Mouse (Mus musculus) layer of hippocampus, adult 11-12 months (tissue): ENCODE measurements around the gene Zic2.
"Not testable (repeated sequence)": the region's sequence is repeated elsewhere in the genome, so short reads cannot be mapped to it uniquely, and the experiment has no call there.

ENCODE experiments used
- DNase-seq: peaks from one replicate; pipeline ENCODE4 v3.0.0; 2022; ENCODE audit warnings: low spot score

Gene Zic2

DNA sequence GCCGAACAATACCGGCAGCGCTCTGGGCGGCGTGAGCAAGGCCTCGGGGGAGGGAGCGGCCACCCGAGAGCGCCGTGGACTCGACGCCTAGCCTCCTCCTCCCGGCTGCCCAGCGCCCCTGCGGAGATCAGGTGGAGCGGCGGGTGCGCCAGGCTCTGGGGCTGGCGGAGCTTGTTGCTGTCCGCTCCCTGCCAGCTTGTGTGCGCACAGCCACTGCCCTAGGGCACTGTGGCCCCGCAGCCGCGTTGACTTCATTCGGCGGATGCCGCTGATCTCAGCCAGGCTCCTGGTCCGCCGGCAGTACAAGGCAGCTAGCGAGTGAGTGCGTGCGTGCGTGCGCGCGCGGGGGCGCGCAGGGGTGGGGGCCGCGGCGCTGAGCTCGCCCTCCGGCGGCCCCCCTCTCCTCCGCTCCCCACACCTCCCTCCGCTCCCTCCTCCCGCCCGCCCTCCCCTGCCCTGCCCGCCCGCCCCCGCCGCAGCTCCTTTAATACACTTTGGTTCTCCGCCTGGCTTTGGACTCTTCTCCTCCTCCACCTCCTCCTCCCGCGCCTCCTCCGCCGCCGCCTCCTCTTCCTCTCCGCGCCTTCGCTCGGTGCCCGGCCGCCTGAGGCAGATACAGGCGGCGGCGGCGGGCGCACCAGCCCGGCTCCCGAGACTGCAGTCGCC, at the start of gene Zic2:
Gene Zic2, plus strand, starts transcription at position 545 of the 666 bp plus-strand sequence.
- DNase-seq = peak; percentile 42

GRCm38 (mm10) chr14:122426529-122427203, 48.6 kb upstream of the Zic2 start:
- no peak for DNase-seq

- DNase-seq = no peak
These were observed 48.1 kb upstream of the Zic2 start for GRCm38 (mm10) chr14:122427204-122427560.

DNA sequence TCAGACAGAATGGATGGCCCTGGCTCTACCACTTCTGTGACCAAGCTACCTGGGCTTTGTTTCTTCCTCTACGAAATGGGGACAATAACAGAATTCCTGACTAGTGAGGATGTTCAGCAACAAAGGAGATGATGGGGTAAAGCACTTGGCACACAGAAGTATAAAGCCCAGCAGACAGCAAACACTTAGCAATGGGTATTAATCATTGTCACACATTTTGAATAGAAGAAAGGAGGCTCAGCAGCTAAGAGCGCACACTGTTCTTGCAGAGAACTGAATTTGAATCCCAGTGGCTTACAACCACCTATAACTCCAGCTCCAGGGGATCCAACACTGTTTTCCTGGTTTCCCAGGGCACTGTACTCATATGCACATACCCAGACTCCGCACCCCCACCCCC, 47.6 kb upstream of the Zic2 start:
- no peak for DNase-seq

DNA sequence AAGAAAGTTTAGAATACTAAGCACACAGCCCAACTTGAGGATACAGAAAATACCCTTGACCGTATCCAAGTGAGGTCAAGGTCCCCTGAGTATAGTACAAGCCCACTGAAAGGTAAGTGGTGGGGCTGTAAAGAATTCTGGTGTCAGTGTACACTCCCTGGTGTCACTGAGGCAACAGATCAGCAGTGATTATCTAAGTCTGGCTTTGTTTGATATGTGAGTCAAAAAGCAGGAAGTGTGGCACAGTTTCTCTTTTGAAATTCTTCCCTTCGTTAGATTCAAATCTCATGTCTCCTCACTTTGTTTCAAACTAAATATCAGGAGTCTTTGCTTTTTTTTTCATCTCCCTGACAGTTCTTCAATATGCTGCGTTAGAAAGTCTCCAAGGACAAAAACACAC, 42.7 kb upstream of the Zic2 start:
- no peak for DNase-seq

GRCm38 (mm10) chr14:122434039-122434438, 41.2 kb upstream of the Zic2 start:
- DNase-seq = no peak

DNA sequence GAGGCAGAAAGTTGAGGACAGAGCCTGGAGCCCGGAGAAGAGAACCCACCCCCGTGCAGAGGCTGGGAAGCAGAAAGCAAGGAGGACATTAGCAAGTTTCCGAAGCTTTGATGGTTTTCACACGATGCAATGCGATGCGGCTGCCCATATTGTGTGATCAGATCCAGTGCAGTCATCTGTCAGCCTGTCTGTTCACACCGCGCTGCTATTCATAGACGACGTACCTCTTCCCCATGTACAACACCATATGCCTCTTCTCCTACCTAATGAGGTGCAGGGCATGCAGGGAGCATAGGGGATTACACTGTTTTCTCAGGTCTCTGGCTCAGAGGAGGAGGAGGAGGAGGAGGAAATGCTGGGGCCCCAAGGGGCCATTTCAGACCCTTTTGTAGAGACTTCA, 38.4 kb upstream of the Zic2 start:
- DNase-seq = no peak

- no peak for DNase-seq
These were observed 25.4 kb upstream of the Zic2 start for GRCm38 (mm10) chr14:122449601-122450495.

GRCm38 (mm10) chr14:122450496-122451382, 24.5 kb upstream of the Zic2 start, which contains the start of gene Gm5089:
Gm5089 (minus strand) TSS chr14:122451115.
- peak; percentile 36 for DNase-seq

DNA sequence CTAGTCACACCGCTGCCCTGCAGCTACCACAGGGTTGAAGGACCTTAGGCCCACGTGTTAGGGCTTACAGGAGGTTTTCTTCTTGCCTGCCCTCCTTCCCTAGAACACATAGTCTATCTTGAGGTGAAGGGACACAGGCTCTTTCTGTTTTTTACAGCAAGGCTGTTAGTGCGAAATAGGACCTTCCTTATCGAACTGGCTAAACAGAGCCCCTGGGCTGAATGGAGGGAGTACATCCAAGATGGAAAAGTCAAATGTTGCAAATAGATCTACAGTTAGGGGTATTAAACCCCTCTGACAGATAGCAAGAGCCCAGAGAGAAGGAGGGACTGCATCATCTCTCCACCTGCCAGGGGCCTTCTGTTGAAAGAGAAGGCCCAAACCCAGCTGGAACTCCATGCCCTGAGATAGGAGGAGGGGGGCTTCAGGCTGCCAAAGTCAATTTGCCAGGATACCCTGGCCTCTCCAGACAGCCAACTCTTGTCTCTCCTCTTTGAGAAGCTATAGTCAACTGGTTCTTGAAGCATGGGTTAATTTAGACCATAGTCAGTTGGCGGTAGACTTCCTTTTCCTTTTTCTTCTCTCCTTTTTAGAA, 23.6 kb upstream of the Zic2 start:
- DNase-seq = no peak

DNA sequence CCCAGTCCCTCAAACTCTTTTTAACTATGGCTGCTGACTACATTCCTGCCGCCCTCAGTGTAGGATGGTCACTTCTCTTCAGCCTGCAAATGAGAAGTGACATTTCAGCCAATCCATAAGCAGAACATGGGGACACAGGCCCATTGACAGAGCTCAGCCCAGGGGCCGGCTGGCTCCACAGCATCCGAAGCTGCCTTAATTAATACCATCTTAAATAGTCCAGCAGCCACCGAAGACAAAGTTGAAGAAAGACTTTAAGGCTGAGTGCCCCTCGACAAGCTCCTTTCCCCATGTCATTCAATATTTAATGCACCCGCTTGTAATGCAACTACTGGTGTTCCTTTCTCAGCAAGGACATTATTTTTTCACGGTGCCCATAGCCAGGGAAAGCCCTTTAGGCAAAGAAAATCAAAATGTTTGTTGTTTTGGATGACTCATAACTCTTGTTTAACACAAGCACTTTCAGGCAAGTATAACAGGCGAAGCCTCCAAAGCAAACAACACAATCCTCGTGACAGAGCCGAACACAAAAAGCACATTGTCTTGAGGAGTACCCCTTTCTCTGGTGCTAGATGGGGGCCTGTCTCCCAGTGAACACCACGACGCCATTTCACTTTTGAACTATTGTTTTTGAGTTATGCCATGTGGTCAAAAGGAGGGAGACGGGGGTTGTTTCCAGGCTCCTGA, 22.4 kb upstream of the Zic2 start:
- DNase-seq = no peak

DNA sequence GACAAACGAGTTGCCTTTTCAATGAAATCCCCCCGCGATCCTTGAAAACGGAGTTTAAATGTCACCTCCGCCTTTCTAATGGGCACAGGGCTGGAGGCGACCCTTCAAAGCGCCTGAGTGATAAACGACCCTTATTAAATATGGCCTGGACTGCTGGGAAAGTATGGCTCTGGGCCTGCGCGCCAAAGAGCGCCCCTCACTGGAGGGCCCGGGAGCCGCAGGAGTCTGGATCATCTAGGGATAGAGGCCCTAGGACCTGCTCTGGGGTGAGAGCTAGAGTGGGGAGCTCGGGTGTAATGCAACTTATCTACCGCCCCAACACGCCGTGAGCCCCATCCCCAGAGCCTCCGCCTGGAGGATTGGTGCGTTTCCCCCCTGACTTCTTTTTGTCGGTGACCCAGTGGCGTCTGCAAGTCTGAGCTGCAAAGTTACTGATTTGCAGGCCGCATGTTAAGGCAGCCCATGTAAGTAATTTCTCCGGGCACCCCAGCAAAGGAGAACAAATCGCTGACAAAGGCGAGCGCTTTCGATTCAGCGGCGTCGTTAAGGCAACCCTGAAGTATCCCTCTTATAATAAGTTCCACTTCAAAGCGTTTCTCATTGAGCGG, 21.7 kb upstream of the Zic2 start:
- no peak for DNase-seq

GRCm38 (mm10) chr14:122453996-122454738, 21.1 kb upstream of the Zic2 start:
- DNase-seq = no peak

DNA sequence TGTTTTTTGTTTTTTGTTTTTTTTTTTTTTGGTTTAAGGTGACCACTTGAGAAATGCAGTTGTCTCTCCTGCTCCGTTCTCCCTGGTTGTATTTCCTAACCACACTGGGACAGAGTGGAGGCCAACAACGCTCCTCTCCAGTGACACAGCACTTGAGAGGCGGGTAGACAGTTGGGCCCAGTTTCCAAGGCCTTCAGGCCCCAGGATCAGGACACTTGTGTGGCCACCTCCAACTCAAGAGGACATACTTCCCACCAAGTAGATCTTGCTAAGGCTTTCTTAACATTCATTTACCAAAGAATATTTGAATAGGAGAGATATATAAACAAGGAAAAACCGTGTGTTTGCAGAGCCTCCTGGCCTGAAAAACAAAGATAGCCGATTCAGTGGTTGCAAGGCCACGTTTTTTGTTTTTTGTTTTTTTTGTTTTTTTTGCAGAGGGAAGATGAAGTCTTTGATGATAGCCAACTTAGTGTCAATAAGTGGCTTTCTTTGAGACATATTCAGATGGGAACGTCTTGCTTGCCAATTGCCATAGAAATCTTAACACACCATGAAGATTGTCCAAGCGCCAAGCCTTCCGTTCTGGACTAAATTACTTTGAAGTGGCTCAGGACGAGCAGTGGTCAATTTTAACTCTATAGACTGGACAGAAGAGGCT, 20.2 kb upstream of the Zic2 start:
- no peak for DNase-seq

DNA sequence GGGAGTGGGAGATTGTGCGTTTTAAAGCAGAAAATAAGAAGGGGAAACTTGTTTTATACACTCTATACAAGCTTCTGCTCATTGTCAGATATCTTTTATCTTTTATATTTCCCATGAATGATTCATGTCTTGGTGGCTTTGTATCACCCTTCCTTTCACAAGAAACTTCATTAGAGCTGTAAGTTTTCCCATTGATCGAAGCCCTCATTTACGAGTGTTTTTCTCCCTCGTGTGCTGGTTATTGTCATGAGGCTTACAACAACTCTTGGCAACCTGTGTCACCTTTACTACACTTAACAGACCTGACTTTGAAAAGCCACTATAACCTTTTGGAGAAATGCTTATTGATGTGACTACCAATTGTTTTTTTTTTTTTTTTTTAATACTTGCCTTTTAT, 19.7 kb upstream of the Zic2 start:
- DNase-seq = no peak

- not testable (repeated sequence) for DNase-seq
These were observed 15.9 kb upstream of the Zic2 start for GRCm38 (mm10) chr14:122459332-122459731.

- no peak for DNase-seq
These were observed 15.5 kb upstream of the Zic2 start for GRCm38 (mm10) chr14:122459776-122460175.

DNA sequence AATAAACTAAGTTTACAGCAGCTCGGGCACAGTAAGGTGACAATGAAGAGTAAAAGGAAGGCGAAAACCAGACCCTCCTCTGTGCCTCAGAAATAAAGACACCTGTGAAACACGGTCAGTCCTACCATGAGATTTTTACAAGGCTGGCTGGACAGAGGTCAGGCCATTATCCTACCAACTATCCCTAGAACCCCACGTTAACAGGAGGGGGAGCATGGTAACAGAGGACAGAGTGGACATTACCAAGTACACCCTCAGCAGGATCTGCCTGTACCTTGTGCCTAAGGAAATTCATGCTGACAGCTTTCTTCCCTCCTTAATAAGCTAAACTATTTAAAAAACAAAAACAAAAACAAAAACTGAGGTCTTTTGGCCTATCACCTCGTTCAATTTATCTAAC, 15.0 kb upstream of the Zic2 start:
- no peak for DNase-seq

GRCm38 (mm10) chr14:122461500-122461899, 13.7 kb upstream of the Zic2 start:
- no peak for DNase-seq
